Mouse (Mus musculus) megakaryocyte, embryonic 14.5 days (primary cell): ENCODE data around the gene Sh3bp4.

ENCODE experiments used
- FLI1 ChIP-seq: IDR thresholded peaks from 2 replicates; pipeline ENCODE4 v1.6.1; 2012; ENCODE audit warnings: low read length, inconsistent platforms, mixed read lengths
- GATA1 ChIP-seq: IDR thresholded peaks from 3 replicates; pipeline ENCODE4 v1.6.1; 2012; ENCODE audit warnings: mixed read lengths, low read length, inconsistent platforms, borderline replicate concordance

DNA sequence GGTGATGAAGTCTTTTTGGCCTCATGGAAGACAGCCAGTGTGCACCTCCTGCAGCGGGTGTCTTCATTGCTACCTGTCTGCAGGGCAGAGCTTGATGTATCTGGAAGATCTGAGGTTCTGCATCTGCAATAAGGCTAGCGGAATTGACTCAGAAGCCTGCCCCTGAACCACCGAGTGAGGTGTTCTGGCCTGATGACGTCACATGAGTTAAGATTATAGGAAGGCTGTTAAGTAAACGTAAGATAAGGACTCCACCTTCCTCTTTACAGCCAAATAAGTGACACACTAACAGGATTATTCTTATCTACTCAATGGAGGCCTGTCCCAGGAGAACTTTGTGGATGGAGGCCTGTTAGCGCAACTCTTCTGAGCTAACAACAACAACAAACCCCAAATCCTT, 4.5 kb downstream of the Sh3bp4 start:
- TF ChIP-seq GATA1 (no peak), FLI1 (no peak)
